Mouse (Mus musculus) midbrain, embryonic 16.5 days (tissue): ENCODE data around the gene Spata16. TPM values are rescaled to one million over a fixed set of nuclear protein-coding genes. Genes with fewer than 3 reads are reported as not detected.

Experiments
- microRNA-seq: library from miRNA; unstranded; fragments of <30 nt; microRNA quantifications from one replicate; pipeline ENCODE4, GENCODE M21; 2017
- polyA plus RNA-seq: library from polyadenylated mRNA; unstranded; fragments of >200 nt; fragmentation: Nextera tagmentation; extraction: Ambion mirVana; gene quantifications from 2 replicates; pipeline ENCODE4 v1.2.1, GENCODE M21; 2015

Gene Spata16
- polyA plus RNA-seq, 1 experiment from 2014 or later = not detected

Small RNA genes lying within 50 kb of the gene (microRNA-seq; reads per million reads assigned to microRNA genes)
- not detected for gene Gm25773
- gene Gm44464 = not detected
